ENCODE assay signal across 22 mouse cellular contexts in genomic region chr13:70017535-70017934, GRCm38 (mm10).
DNase-seq lines count a peak whose midpoint lies in the region; ATAC-seq and TF ChIP-seq lines count a peak whose summit lies in the region.
"Had no signal": no experiment of that assay in that cellular context is flagged by ENCODE, and none has a peak within 500 bp of the region (broad histone marks: within the 10 kb centered on the region; RNA-seq: fewer than 3 reads in every experiment).

No protein-coding gene starts in this region.

- no peak for ATAC-seq in lung, embryonic 14.5 days (ENCODE audit: insufficient read depth)
- ATAC-seq: activated CD4-positive, CD25-positive, alpha-beta regulatory T cell, adult 4 months; forebrain, embryonic 13.5 days; lung, postnatal 0 days had no signal

- no peaks in the 10 kb centered on the region for H3K36me3 ChIP-seq in lung, embryonic 14.5 days (ENCODE audit: insufficient read depth)
- H3K36me3 ChIP-seq: embryonic facial prominence, embryonic 13.5 days; heart, embryonic 10.5 days; hindbrain, embryonic 15.5 days; midbrain, embryonic 10.5 days; neural tube, embryonic 15.5 days had no signal

- H3K4me3 ChIP-seq in lung, embryonic 14.5 days (ENCODE audit: low read depth, low read length): no peak overlapping the region
- no peak overlapping the region for H3K4me3 ChIP-seq in layer of hippocampus, adult 2 months
- H3K4me3 ChIP-seq: embryonic facial prominence, embryonic 13.5 days; erythroblast, embryonic 14.5 days; forebrain, embryonic 13.5 days; gastrocnemius, adult 2 months; heart, embryonic 10.5 days; hindbrain, embryonic 15.5 days; midbrain, embryonic 10.5 days; neural tube, embryonic 15.5 days had no signal

- H3K9ac ChIP-seq in lung, embryonic 14.5 days: no peak overlapping the region
- H3K9ac ChIP-seq: embryonic facial prominence, embryonic 13.5 days; forebrain, embryonic 13.5 days; hindbrain, embryonic 15.5 days; neural tube, embryonic 15.5 days had no signal

- no peak overlapping the region for H3K4me2 ChIP-seq in lung, embryonic 14.5 days
- H3K4me2 ChIP-seq: embryonic facial prominence, embryonic 13.5 days; forebrain, embryonic 13.5 days; hindbrain, embryonic 15.5 days; neural tube, embryonic 15.5 days had no signal

- no peaks in the 10 kb centered on the region for H3K4me1 ChIP-seq in lung, embryonic 14.5 days (ENCODE audit: insufficient read depth)
- H3K4me1 ChIP-seq: embryonic facial prominence, embryonic 13.5 days; heart, embryonic 10.5 days; neural tube, embryonic 15.5 days had no signal

- peak; percentile 14; the same call in 1 of the 2 replicates for TF ChIP-seq CTCF in lung, embryonic 14.5 days (IDR thresholded peaks at IDR 0.05; ENCODE audit: low read depth)
- TF ChIP-seq CTCF in layer of hippocampus, adult 2 months (conservative IDR thresholded peaks at IDR 0.05): peak; percentile 70

- DNase-seq in heart, adult 11 months: peak; percentile 0
- DNase-seq in heart, postnatal 25 days (ENCODE audit: low spot score): no peak
- peak; percentile 14 for DNase-seq in lung, embryonic 14.5 days
- no peak for DNase-seq in lung, postnatal 25 days (ENCODE audit: low spot score)
- peak; percentile 7 to 36 for DNase-seq in layer of hippocampus, adult 2 months (ENCODE audit: low spot score in 2 of 2)
- DNase-seq in adrenal gland, postnatal 25 days: no peak
- no peak for DNase-seq in ovary, postnatal 10 days (ENCODE audit: low spot score)
- DNase-seq: adrenal gland, adult 8-10 months; cerebellum, postnatal 25 days; embryo, embryonic 11 days; gastrocnemius, adult 2 months; kidney, adult 11 months; liver had no signal

- H3K27ac ChIP-seq in lung, embryonic 14.5 days (ENCODE audit: low read depth): no peak overlapping the region
- no peak overlapping the region for H3K27ac ChIP-seq in layer of hippocampus, adult 2 months
- H3K27ac ChIP-seq: embryonic facial prominence, embryonic 13.5 days; forebrain, embryonic 13.5 days; gastrocnemius, adult 2 months; heart, embryonic 10.5 days; hindbrain, embryonic 15.5 days; midbrain, embryonic 10.5 days; neural tube, embryonic 15.5 days had no signal

- no peaks in the 10 kb centered on the region for H3K9me3 ChIP-seq in lung, embryonic 14.5 days (ENCODE audit: low read depth, low read length)
- H3K9me3 ChIP-seq: embryonic facial prominence, embryonic 13.5 days; forebrain, embryonic 13.5 days; heart, embryonic 10.5 days; hindbrain, embryonic 15.5 days; midbrain, embryonic 10.5 days; neural tube, embryonic 15.5 days had no signal

- intact Hi-C loops in heart, postnatal 25 days (cut with DNase I): no loop called here

- no peaks in the 10 kb centered on the region for H3K27me3 ChIP-seq in lung, embryonic 14.5 days (ENCODE audit: insufficient read depth, low read length)
- H3K27me3 ChIP-seq: embryonic facial prominence, embryonic 13.5 days; forebrain, embryonic 13.5 days; hindbrain, embryonic 15.5 days; neural tube, embryonic 15.5 days had no signal

- WGBS in lung, embryonic 14.5 days: 66% methylated on average over 5 of the region's 5 CpGs

Comparison
In these comparisons a context has a peak if more than half of its experiments do, and no peak if none do; other contexts are left out.
1. DNase-seq: peak in heart, adult 11 months (single experiment), lung, embryonic 14.5 days (single experiment) and layer of hippocampus, adult 2 months (2 of 2); none in heart, postnatal 25 days (single experiment), lung, postnatal 25 days (single experiment), adrenal gland, postnatal 25 days (single experiment) and ovary, postnatal 10 days (single experiment).